Mouse (Mus musculus) lung, adult 18-20 months (tissue): ENCODE data around the gene Aagab.

ENCODE experiments used
- DNase-seq, 2 experiments: peaks; one replicate each; pipeline ENCODE4 v3.0.0; 2022; ENCODE audit warnings: mixed read lengths in 2 of 2

The Aagab gene

DNA sequence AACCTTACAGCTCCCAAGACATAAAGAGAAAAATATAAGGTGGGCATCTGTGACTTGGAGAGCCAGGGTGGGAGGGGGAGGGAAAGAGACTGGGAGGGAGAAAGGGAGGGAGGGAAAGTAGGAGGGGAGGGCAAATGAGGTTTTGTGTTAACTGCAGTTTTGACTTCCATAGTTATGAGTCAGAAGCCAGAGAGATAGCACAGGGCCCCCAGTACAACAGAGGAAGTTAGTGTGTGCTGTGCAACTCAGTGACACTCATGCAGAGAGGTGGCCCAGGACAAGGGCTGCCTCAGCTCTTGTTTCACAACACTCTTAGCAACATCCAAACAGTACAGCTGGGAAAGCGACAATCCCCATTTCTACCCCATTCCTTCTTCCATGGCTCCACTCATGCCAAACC lies 75.6 kb downstream of the Aagab start:
- peak in 1 of 2 experiments; percentile 32 for DNase-seq

DNA sequence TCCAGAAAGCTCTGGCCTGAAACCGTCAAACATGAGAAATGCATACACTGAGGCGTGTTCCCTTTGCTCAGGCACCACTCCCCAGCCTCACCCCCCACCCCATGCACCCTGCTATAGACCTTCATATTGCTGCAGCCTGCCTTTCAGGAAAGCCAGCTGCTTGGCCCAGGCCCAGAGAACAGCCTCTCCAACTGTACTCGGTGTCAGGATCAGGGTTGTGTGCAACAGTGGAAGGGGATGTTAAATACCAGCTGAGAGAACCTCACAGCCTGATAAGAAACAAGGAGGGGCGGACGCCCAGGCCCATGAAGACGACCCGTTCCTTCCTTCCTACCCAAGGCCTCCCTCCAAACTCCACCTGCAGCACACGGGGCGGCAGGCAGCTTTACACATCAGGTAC lies 79.8 kb downstream of the Aagab start:
- no peak for DNase-seq

DNA sequence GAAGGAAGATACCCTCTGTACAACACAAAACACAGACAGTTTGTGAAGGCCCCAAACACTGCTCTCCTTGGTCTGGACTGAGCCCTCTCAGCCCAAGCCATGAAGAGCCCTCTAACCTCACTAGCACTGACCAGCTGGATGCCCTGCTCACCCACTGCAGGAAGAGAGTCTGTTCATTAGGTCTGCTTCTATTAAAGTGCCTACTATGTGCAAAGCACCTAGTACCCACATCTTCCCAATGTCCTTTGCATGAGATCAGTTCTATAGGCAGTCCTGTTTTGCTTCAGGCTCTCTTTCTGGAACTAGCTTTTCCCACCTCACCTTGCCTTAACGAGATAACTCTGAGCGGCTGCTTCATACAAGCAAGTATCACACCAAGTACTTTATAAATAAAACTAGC lies 80.5 kb downstream of the Aagab start:
- DNase-seq = no peak

DNA sequence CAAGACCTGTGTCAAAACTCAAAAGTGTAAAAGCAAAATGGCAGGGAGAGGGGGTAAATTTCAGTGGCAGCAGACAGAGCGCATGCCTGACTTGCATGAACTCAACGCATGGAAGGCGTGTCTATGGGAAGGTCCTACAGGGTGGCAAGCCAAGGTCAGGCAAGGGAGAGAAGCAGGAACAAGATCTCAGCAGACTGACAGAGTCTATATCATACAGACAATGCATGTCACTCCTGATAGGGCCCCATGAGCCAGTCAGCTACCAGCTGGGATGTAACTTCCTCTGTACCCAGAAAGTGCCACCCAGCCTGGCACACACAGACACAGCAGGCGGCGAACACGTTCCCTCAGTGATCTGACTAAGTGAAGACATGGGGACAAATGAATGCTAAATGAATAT lies 81.8 kb downstream of the Aagab start:
- no peak for DNase-seq

DNA sequence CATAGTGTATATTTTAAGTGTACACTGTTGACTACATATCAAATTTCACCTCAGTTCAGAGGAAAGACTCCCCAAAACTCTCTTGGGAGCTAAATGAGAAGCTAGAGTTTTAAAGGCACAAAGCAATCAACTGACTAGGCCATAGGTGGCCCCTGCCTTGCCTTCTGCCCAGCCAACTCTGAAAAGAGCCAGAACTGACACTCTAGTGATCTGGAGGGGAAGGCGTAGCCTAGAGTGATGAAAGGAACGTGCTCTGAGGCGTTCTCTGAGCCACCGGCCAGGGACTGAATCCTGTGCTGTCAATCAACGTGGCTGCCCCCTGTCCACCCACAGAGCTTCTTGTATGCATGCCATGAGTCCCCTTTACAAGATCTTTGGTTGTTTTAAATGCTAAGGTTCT lies 82.9 kb downstream of the Aagab start:
- no peak for DNase-seq

DNA sequence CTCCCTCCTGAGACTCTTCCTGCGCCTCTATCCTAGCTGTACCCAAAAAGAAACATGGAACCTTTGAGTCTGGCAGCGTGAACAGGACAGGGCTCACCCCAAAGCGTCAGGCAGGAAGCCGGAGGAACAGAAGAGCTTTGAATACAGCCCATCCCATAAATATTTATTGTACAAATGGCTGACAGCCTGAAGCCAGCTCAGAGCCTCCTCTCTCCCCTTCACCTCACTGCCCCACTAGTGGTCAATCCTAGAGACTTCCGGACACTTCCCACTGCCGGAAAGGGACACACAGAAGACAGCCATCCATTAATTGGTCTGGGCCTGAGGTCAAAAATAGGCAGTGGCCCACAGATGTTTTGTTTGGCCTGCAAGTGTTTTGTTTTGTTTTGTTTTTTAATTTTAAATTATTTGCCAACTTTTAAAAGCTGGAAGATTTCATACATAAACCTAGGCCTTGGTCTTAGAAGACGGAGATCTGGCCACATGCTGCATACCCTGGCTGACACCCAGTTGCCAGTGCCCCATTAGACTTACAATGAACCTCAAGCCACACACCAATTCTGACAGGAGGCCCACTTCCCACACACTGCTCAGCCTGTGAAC lies 85.1 kb downstream of the Aagab start:
- DNase-seq = peak; percentile 37 to 56

DNA sequence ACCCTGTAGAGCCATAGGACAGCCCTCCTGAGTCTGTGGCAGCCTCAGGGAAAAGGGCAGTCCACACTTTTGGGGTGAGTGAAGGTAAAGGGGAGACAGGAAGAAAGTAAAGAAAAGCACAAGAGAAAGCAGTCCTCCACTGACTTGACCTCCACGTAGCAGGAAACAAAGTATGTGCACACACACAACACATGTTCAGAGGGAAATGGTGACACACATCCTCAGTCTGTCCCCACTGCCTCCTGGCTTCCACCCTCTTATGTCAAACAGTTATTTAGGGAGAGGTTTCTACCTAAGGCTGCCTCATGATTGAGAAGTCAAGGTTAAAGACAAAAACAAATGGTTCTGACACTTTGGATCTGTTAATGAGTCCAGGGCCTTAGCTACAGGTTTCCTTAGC lies 88.1 kb downstream of the Aagab start:
- DNase-seq = no peak

DNA sequence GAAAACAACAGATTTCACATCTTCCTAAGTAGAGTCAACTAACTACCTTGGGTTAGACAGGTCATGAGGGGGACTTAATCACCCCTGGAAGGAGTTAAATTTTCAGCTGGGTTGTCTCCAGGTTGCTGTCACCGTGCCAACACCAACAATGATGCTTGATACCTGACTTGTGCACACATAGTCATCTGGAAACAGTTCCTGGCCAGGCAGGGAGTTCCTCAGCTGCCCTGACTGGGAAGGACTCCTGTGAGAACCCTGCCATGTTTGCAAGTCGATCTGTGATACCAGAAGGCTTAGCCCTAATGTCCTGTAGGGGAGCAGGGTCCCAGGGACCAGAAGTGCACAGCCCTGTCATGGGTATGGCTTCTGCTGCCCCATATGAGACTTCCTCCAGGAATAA lies 89.5 kb downstream of the Aagab start:
- DNase-seq = no peak
